Mouse (Mus musculus) forebrain, embryonic 16.5 days (tissue): ENCODE measurements around the gene Sox6. TPM values are rescaled to one million over a fixed set of nuclear protein-coding genes. Genes with fewer than 3 reads are reported as not detected.

Source experiments
- ATAC-seq: fragments of 200-750 bp; cut with Nextera tagmentation; 2 replicates; pipeline ENCODE4 v1.8.0; 2017; ENCODE audit warnings: mild to moderate bottlenecking, moderate library complexity
- H3K27ac ChIP-seq: fragments of 300-500 bp; sonication (generic); 2 replicates; pipeline ENCODE4 v1.5.1; 2014; ENCODE audit warnings: low read length, control low read depth
- H3K27me3 ChIP-seq: fragments of 300-500 bp; sonication (generic); replicated peaks from 2 replicates; pipeline ENCODE4 v1.6.1; 2014; ENCODE audit warnings: low read length; ENCODE audit not compliant: control insufficient read depth, insufficient read depth
- H3K36me3 ChIP-seq: fragments of 300-500 bp; sonication (generic); 2 replicates; pipeline ENCODE4 v1.6.1; 2014; ENCODE audit not compliant: control insufficient read depth, insufficient read depth
- H3K4me1 ChIP-seq: fragments of 300-500 bp; sonication (generic); replicated peaks from 2 replicates; pipeline ENCODE4 v1.6.1; 2014; ENCODE audit warnings: low read length; ENCODE audit not compliant: control insufficient read depth, insufficient read depth
- H3K4me2 ChIP-seq: fragments of 300-500 bp; sonication (generic); 2 replicates; pipeline ENCODE4 v1.6.1; 2014; ENCODE audit warnings: mild to moderate bottlenecking, low read length, control low read depth
- H3K4me3 ChIP-seq: fragments of 300-500 bp; sonication (generic); replicated peaks from 2 replicates; pipeline ENCODE4 v1.5.1; 2014; ENCODE audit warnings: mild to moderate bottlenecking, low read length, control low read depth
- H3K9ac ChIP-seq: fragments of 300-500 bp; sonication (generic); replicated peaks from 2 replicates; pipeline ENCODE4 v1.6.1; 2014; ENCODE audit warnings: low read depth, low read length, control low read depth
- H3K9me3 ChIP-seq: fragments of 300-500 bp; sonication (generic); 2 replicates; pipeline ENCODE4 v1.6.1; 2016; ENCODE audit warnings: low read length; ENCODE audit not compliant: control insufficient read depth
- WGBS: fragments of 180-500 bp; shearing (Covaris S2); extraction: QIAGEN DNeasy Blood & Tissue Kit; methylation state at CpG from one replicate; pipeline ENCODE4 v1.1.7; 2014; 5-methylcytosine and 5-hydroxymethylcytosine counted together
- polyA plus RNA-seq: library from polyadenylated mRNA; unstranded; fragments of >200 nt; fragmentation: Nextera tagmentation; extraction: Ambion mirVana; gene quantifications from 2 replicates; pipeline ENCODE4 v1.2.1, GENCODE M21; 2015

Gene Sox6
- polyA plus RNA-seq, 1 experiment from 2014 or later: 96.5 TPM

DNA sequence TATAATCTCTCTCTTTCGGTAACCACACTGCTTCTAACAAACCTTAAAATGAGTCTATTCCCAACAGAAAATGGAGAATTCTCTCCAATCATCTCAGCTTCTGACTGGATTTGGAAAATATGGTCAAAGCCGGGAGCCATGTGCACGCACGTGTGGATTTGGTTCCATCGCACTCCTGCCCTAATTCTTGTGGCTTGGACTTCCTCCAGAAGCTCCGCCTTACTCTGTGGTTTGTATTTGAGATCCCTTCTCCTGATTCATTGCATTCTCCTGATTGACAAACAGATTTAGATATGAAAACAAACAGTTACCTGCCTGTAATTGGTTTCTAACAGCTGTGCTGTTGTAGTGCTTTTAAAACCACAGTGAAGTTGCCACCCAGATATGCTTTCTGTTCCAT lies 351.9 kb downstream of the Sox6 start:
- Histone ChIP-seq H3K4me2 (no peak overlapping the region), H3K4me3 (no peak overlapping the region), H3K9me3 (no peaks in the 10 kb centered on the region), H3K36me3 (no peaks in the 10 kb centered on the region), H3K4me1 (peaks cover 6% of the 10 kb centered on the region; the same call in 1 of the 2 replicates), H3K9ac (no peak overlapping the region), H3K27ac (no peak overlapping the region), H3K27me3 (no peaks in the 10 kb centered on the region)
- 62% methylated on average over 6 of the region's 6 CpGs for WGBS
- no peak for ATAC-seq

DNA sequence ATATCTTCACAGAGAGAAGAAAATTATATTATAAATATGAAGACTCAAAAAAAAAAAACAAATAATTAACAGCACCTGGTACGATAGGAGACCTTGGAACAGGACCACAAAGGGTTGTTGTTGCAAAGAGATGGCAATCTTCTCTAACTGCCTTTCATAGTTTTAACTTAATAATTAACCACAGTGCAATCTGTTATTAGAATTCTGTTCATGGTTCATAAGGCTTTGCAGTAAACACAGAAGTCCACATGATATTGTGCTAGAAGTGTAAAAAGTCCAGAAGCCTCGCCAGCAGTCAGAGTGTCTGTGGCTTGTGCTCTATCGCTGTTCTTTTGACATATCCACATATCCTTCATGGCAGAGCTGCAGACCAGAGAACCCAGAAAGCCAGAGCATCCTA lies 354.5 kb downstream of the Sox6 start:
- Histone ChIP-seq H3K4me2 (no peak overlapping the region), H3K27me3 (no peaks in the 10 kb centered on the region), H3K27ac (no peak overlapping the region), H3K4me3 (no peak overlapping the region), H3K9me3 (no peaks in the 10 kb centered on the region), H3K36me3 (no peaks in the 10 kb centered on the region), H3K9ac (no peak overlapping the region), H3K4me1 (peaks cover 6% of the 10 kb centered on the region; the same call in 1 of the 2 replicates)
- 89% methylated on average over 3 of the region's 3 CpGs for WGBS
- ATAC-seq: no peak

DNA sequence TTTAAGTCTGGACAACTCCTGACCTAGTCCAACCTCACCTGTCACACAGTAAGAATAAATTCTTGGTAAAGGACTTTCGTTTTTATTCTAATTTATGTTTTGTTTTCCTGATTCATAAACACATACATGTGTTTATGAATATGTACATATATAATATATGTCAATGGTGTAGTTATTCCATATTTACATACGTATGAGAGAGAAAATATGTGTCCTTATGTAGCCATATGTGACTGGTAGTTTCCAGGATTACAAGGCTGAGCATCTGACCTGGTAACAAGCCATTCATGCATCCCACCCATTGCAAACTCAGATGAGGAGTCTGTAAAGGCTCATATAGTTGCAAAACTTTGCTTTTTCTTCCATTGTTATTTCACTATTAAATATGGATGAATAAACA lies 366.8 kb downstream of the Sox6 start:
- 62% methylated on average over 2 of the region's 2 CpGs for WGBS
- Histone ChIP-seq H3K4me2 (no peak overlapping the region), H3K36me3 (no peaks in the 10 kb centered on the region), H3K27me3 (no peaks in the 10 kb centered on the region), H3K4me1 (peaks cover 26% of the 10 kb centered on the region), H3K9ac (no peak overlapping the region), H3K27ac (no peak overlapping the region), H3K9me3 (no peaks in the 10 kb centered on the region), H3K4me3 (no peak overlapping the region)
- ATAC-seq: peak; percentile 69

DNA sequence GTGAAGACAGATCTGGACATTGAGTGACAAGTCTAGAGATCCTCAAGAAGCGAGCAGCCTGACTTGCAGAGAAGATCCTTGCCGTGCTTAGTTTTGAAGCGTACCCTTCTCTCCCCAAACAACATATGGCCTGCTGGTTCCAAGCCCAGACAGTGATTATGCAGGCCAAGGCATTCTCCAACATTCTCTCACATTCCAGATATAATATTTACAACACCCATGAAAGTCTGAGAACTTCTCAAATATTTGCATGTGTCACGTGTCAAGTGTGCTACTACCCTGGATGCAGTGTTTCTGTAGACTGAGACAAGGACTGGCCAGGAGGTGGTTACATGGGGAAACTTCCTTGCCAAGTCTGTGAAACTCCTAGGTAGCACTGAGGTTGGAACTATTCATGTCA lies 367.3 kb downstream of the Sox6 start:
- H3K4me2 ChIP-seq: no peak overlapping the region
- no peaks in the 10 kb centered on the region for H3K27me3 ChIP-seq
- no peak overlapping the region for H3K4me3 ChIP-seq
- ATAC-seq: peak; percentile 74
- H3K9me3 ChIP-seq: no peaks in the 10 kb centered on the region
- WGBS: 63% methylated on average over 4 of the region's 4 CpGs
- H3K27ac ChIP-seq: no peak overlapping the region
- no peak overlapping the region for H3K9ac ChIP-seq
- H3K4me1 ChIP-seq: peaks cover 29% of the 10 kb centered on the region
- H3K36me3 ChIP-seq: no peaks in the 10 kb centered on the region

DNA sequence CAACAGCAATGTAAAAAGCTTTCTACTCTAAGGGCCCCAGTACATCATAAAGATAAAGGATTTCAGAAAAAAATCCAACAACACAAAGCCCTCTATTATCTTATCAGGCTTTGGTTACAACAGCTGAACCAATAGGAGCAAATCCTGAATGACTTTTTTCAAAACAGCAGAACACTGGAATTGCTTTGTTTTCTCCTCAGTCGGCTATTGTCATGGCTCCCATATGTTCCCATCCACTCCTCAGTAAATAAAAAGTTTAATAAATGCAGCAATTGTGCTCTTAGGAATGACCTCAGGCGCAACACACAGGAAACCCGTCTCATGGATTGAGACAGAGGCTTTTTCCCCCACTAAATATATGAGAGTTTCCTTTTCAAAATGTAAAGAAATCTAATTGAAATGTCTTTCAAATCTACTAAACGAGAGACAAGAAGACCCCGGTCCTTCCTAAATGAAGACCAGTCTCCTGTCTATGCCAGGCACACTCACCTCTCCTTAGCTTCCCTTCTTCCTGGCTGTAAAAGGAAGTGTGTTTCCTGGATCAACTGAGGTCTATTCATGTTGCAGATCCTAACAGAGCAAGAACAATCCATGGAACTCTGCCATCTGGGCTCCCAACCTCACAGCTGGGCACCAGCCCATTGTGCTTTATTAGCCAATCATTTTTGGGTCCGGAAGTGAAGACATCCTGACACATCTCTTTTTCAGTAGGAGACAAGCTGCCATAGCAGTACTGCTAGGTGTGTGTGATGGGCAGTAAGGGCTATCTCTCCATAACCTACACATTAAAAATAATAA lies 369.2 kb downstream of the Sox6 start:
- ATAC-seq: no peak
- Histone ChIP-seq H3K9me3 (no peaks in the 10 kb centered on the region), H3K36me3 (no peaks in the 10 kb centered on the region), H3K27me3 (no peaks in the 10 kb centered on the region), H3K9ac (no peak overlapping the region), H3K4me3 (no peak overlapping the region), H3K4me2 (no peak overlapping the region), H3K27ac (no peak overlapping the region), H3K4me1 (peaks cover 29% of the 10 kb centered on the region)
- WGBS: 21% methylated on average over 6 of the region's 6 CpGs

DNA sequence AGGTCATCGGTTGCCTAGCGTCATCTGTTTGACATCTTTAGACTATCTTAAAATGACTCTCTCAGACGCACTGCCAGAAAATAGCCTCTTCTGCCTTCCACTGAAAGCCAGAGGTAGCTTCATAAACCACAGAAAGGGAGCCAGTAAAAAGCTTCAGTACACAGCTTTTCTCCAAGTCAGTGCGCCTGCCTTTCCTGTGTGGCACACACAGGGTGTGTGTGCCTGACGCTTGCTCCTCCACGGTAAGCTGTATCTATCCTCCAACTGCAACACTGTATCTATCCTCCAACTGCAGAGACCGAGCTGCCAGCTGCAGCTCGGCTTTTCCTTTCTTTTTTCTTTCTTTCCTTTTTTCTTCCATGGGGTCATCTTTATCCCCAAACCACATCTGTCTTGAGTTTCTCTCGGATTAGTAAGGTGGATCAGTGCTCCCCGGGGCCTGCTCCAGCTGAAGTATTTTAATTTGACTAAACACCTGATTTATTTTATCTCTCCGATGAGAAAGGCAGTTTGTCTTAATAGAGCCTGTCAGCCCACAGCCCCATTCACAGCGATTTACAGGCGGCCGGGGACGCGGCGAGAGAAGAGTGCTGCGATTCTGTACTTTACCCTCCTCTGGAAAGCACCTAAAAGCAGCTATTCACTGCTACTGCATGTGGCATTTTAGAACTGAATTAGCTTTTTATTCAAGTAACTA lies 371.8 kb downstream of the Sox6 start:
- H3K9ac ChIP-seq: peak overlapping the region; percentile 44

DNA sequence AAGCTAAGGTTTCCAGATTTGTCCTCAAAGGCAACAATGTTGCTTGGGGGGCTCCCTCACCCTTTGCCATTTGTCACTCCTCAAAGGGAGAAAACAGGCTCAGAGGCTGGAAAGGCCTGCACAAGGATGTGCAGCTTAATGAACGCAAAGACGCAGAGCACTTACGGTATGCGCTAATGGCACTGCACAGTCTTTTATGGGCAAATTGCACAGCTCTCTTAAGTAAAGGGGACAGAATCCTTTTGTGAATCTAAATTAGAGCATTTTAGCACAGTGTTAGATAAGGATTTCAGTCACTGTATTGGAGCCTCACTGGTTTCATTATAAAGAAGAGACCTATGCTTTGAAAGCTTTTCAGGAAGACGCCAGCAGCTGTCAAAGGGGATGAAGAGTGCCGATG lies 375.2 kb downstream of the Sox6 start:
- Histone ChIP-seq H3K36me3 (no peaks in the 10 kb centered on the region), H3K27me3 (0 out of 2 replicates have a peak, but pooled peaks cover 4% of the 10 kb centered on the region), H3K4me1 (peaks cover 20% of the 10 kb centered on the region), H3K9ac (no peak overlapping the region), H3K9me3 (no peaks in the 10 kb centered on the region), H3K4me3 (no peak overlapping the region), H3K4me2 (no peak overlapping the region), H3K27ac (no peak overlapping the region)
- peak; percentile 50; the same call in 1 of the 2 replicates for ATAC-seq
- 13% methylated on average over 6 of the region's 6 CpGs for WGBS

More for the DNA sequence above, 371.8 kb downstream of the Sox6 start:
- ATAC-seq: peak; percentile 69; the same call in 1 of the 2 replicates
- H3K27me3 ChIP-seq: no peaks in the 10 kb centered on the region
- no peak overlapping the region; the same call in 1 of the 2 replicates for H3K27ac ChIP-seq
- peaks cover 30% of the 10 kb centered on the region for H3K4me1 ChIP-seq
- H3K4me2 ChIP-seq: peak overlapping the region; percentile 62
- H3K4me3 ChIP-seq: peak overlapping the region; percentile 30
- WGBS: 11% methylated on average over 18 of the region's 18 CpGs
- no peaks in the 10 kb centered on the region for H3K36me3 ChIP-seq
- no peaks in the 10 kb centered on the region for H3K9me3 ChIP-seq

DNA sequence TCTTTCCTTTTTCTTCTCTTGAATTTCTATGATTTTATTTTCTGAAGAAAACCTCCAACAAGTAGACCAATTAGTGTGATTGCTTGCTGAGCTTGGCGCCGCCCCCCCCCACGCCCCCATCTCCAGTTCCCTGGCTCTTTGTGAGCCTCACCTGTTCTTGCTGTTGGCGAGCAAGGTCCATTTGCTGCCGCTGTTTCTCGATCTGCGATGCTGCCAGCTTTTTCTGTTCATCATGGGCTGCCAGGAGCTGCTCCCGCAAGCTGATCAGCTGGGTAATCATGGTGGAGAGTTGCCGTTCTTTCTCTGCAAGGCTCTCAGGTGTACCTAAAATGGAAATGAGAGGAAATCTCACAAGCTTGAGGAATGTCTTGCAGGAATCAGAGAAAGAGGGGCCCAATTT lies 376.5 kb downstream of the Sox6 start:
- Histone ChIP-seq H3K27me3 (0 out of 2 replicates have a peak, but pooled peaks cover 4% of the 10 kb centered on the region), H3K9me3 (no peaks in the 10 kb centered on the region), H3K27ac (no peak overlapping the region), H3K9ac (no peak overlapping the region), H3K4me1 (peaks cover 14% of the 10 kb centered on the region), H3K36me3 (no peaks in the 10 kb centered on the region), H3K4me3 (no peak overlapping the region), H3K4me2 (no peak overlapping the region)
- 50% methylated on average over 9 of the region's 9 CpGs for WGBS
- ATAC-seq: no peak

DNA sequence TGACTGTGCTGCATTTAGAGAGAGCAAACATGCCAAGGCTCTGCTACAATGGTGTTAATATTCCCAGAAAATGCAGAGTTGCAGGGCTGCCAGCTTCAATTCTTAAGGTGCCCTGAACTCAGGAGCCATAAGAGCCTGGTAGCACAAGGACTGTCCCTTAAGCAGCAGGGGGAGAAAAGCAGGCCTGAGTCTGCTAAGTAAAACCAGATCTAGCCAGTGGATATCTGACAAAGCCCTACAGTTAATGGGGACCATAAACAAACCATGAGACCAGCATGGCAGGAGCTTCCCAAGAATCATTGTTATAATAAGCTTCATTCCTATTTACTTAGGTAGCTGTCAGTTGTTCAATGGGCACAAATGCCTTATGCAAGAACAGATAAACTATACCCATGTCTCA lies 391.9 kb downstream of the Sox6 start:
- no peak overlapping the region for H3K9ac ChIP-seq
- no peaks in the 10 kb centered on the region for H3K36me3 ChIP-seq
- H3K27me3 ChIP-seq: no peaks in the 10 kb centered on the region
- no peaks in the 10 kb centered on the region for H3K9me3 ChIP-seq
- H3K27ac ChIP-seq: no peak overlapping the region
- H3K4me1 ChIP-seq: peaks cover 19% of the 10 kb centered on the region
- no peak for ATAC-seq
- H3K4me2 ChIP-seq: no peak overlapping the region
- no peak overlapping the region for H3K4me3 ChIP-seq
